Mouse (Mus musculus) midbrain, embryonic 10.5 days (tissue): ENCODE data around the gene Krt7. TPM values are rescaled to one million over a fixed set of nuclear protein-coding genes. Genes with fewer than 3 reads are reported as not detected.

Source experiments
- DNase-seq: peaks from one replicate; pipeline ENCODE4 v3.0.0-alpha.2; 2017; ENCODE audit warnings: low spot score
- H3K27ac ChIP-seq: fragments of 300-500 bp; sonication (generic); replicated peaks from 2 replicates; pipeline ENCODE4 v1.5.1; 2016; ENCODE audit warnings: mild to moderate bottlenecking
- H3K27me3 ChIP-seq: fragments of 300-500 bp; sonication (generic); 2 replicates; pipeline ENCODE4 v1.6.1; 2016; ENCODE audit warnings: low read depth, mild to moderate bottlenecking; ENCODE audit not compliant: poor library complexity, severe bottlenecking
- H3K36me3 ChIP-seq: fragments of 300-500 bp; sonication (generic); 2 replicates; pipeline ENCODE4 v1.6.1; 2016; ENCODE audit warnings: mild to moderate bottlenecking, moderate library complexity
- H3K4me1 ChIP-seq: fragments of 300-500 bp; sonication (generic); 2 replicates; pipeline ENCODE4 v1.6.1; 2016
- H3K4me3 ChIP-seq: fragments of 300-500 bp; sonication (generic); 2 replicates; pipeline ENCODE4 v1.5.1; 2016; ENCODE audit warnings: mild to moderate bottlenecking, moderate library complexity
- H3K9me3 ChIP-seq: fragments of 300-500 bp; sonication (generic); replicated peaks from 2 replicates; pipeline ENCODE4 v1.6.1; 2016; ENCODE audit warnings: mild to moderate bottlenecking
- WGBS: fragments of 180-500 bp; shearing (Covaris S2); methylation state at CpG from one replicate; pipeline ENCODE4 v1.1.7; 2016; 5-methylcytosine and 5-hydroxymethylcytosine counted together
- polyA plus RNA-seq: library from polyadenylated mRNA; unstranded; fragments of >200 nt; fragmentation: Nextera tagmentation; extraction: Ambion mirVana; gene quantifications from 2 replicates; pipeline ENCODE4 v1.2.1, GENCODE M21; 2016

Krt7 gene
- polyA plus RNA-seq, 1 experiment from 2014 or later: 11.4 TPM

GRCm38 (mm10) chr15:101418950-101419349, 8.1 kb downstream of the Krt7 start:
- DNase-seq: no peak
- H3K9me3 ChIP-seq: no peaks in the 10 kb centered on the region
- 83% methylated on average over 4 of the region's 4 CpGs for WGBS

GRCm38 (mm10) chr15:101420903-101421302, 10.1 kb downstream of the Krt7 start:
- H3K27me3 ChIP-seq: no peaks in the 10 kb centered on the region
- H3K27ac ChIP-seq: no peak overlapping the region
- no peaks in the 10 kb centered on the region for H3K36me3 ChIP-seq
- no peak overlapping the region for H3K4me3 ChIP-seq
- WGBS: 63% methylated on average over 6 of the region's 6 CpGs
- no peaks in the 10 kb centered on the region for H3K9me3 ChIP-seq
- 0 out of 2 replicates have a peak, but pooled peaks cover 5% of the 10 kb centered on the region for H3K4me1 ChIP-seq
- no peak for DNase-seq

More at GRCm38 (mm10) chr15:101418950-101419349, 8.1 kb downstream of the Krt7 start:
- H3K27me3 ChIP-seq: peaks cover 12% of the 10 kb centered on the region
- no peak overlapping the region for H3K4me3 ChIP-seq
- H3K36me3 ChIP-seq: no peaks in the 10 kb centered on the region
- H3K4me1 ChIP-seq: peaks cover 9% of the 10 kb centered on the region
- H3K27ac ChIP-seq: no peak overlapping the region

DNA sequence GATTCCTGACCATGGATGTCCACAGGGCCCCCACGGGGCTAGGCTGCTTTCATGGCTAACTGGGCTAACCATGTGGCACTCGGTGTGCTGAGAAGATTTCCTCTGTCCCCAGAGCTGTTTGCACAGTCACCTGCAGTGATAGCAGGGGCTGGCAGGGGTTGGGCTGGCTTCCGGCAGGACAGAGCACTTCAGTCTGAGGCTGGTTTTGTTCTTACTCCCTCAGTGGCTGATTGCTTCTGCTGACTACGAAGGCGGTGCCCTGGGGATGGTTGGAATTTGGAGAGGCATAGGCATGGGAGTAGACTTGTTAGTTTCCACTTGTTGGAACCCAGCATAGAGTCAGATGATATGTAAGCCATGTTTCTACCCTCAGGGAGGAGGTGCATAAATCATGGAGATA, 14.1 kb downstream of the Krt7 start:
- no peak overlapping the region for H3K4me3 ChIP-seq
- no peaks in the 10 kb centered on the region for H3K27me3 ChIP-seq
- 0 out of 2 replicates have a peak, but pooled peaks cover 5% of the 10 kb centered on the region for H3K4me1 ChIP-seq
- H3K36me3 ChIP-seq: no peaks in the 10 kb centered on the region
- no peaks in the 10 kb centered on the region for H3K9me3 ChIP-seq
- WGBS: 30% methylated on average over 5 of the region's 5 CpGs
- no peak overlapping the region for H3K27ac ChIP-seq
- no peak for DNase-seq

DNA sequence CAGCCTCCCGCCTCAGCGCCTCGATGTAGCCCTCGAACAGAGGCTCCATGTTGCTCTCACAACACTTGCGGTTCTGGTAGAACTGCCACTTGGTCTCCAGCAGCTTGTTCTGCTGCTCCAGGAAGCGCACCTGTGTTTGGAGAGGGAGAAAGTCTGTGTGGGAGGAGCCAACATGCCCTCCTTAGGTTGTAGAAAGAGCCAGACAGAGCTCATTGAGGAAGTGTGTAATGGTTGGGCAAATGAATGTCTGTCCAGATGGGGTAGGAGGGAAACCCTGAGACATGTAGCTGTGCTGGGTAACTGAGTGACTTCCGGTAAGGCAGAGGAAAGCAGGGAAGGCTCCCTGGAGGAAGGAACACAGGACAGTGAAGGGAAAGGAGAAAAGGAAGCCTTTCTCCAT, 25.8 kb downstream of the Krt7 start:
- 90% methylated on average over 7 of the region's 7 CpGs for WGBS
- Histone ChIP-seq H3K27ac (no peak overlapping the region), H3K27me3 (peaks cover 56% of the 10 kb centered on the region), H3K36me3 (no peaks in the 10 kb centered on the region), H3K4me1 (peaks cover 9% of the 10 kb centered on the region), H3K9me3 (no peaks in the 10 kb centered on the region), H3K4me3 (no peak overlapping the region)
- DNase-seq: no peak

GRCm38 (mm10) chr15:101438555-101438954, 27.7 kb downstream of the Krt7 start, which contains the start of gene Krt87:
Gene Krt87, minus strand, starts transcription at chr15:101438804.
- Histone ChIP-seq H3K4me3 (peak within 1 kb of the TSS; percentile 51), H3K27ac (peak within 1 kb of the TSS; percentile 52; the same call in 1 of the 2 replicates), H3K4me1 (peaks cover 9% of the 10 kb centered on the region), H3K9me3 (no peaks in the 10 kb centered on the region), H3K36me3 (no peaks in the 10 kb centered on the region), H3K27me3 (peaks cover 56% of the 10 kb centered on the region)
- peak; percentile 39 for DNase-seq
- WGBS: 3% methylated on average over 34 of the region's 34 CpGs

GRCm38 (mm10) chr15:101440837-101441236, 30.0 kb downstream of the Krt7 start:
- Histone ChIP-seq H3K9me3 (no peaks in the 10 kb centered on the region), H3K4me1 (peaks cover 9% of the 10 kb centered on the region), H3K27me3 (peaks cover 56% of the 10 kb centered on the region), H3K27ac (no peak overlapping the region), H3K36me3 (no peaks in the 10 kb centered on the region), H3K4me3 (no peak overlapping the region)
- 84% methylated on average over 4 of the region's 4 CpGs for WGBS
- no peak for DNase-seq

DNA sequence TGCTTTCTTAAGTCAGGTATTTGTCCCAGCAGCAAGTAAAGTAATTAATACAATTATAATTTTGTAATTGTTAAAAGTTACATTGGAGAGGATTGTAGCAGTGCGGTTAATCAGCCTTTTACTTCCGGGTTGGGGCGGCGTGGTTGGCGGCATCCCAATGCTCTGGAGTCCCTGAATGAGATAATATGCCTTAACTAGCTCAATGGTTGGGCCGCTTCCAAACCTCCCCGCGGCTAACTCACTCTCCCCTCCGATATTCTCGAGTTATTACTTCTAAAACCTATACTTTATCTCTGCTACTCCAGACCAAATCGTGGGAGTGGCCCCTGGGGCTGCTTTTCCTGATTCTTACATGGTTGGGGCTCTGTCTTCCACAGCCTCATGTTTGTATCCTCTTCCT, 35.7 kb downstream of the Krt7 start:
- no peak overlapping the region for H3K4me3 ChIP-seq
- H3K4me1 ChIP-seq: no peaks in the 10 kb centered on the region
- H3K36me3 ChIP-seq: no peaks in the 10 kb centered on the region
- H3K27me3 ChIP-seq: no peaks in the 10 kb centered on the region
- WGBS: 81% methylated on average over 11 of the region's 11 CpGs
- DNase-seq: no peak
- H3K27ac ChIP-seq: no peak overlapping the region
- no peaks in the 10 kb centered on the region for H3K9me3 ChIP-seq

- Histone ChIP-seq H3K4me1 (no peaks in the 10 kb centered on the region), H3K36me3 (no peaks in the 10 kb centered on the region), H3K9me3 (no peaks in the 10 kb centered on the region), H3K27me3 (no peaks in the 10 kb centered on the region), H3K27ac (no peak within 1 kb of the TSS), H3K4me3 (no peak within 1 kb of the TSS)
- DNase-seq: no peak
- WGBS: 74% methylated on average over 2 of the region's 2 CpGs
Observed at GRCm38 (mm10) chr15:101447444-101447843, 36.6 kb downstream of the Krt7 start, which contains the start of gene Krt88. Gene Krt88, plus strand, starts transcription at chr15:101447744.

GRCm38 (mm10) chr15:101453093-101453736, 42.4 kb downstream of the Krt7 start:
- Histone ChIP-seq H3K36me3 (no peaks in the 10 kb centered on the region), H3K9me3 (peaks cover 7% of the 10 kb centered on the region; the same call in 1 of the 2 replicates), H3K4me1 (peaks cover 9% of the 10 kb centered on the region), H3K27ac (no peak overlapping the region), H3K4me3 (peak overlapping the region; percentile 32), H3K27me3 (no peaks in the 10 kb centered on the region)
- WGBS: 6% methylated on average over 13 of the region's 13 CpGs
- peak; percentile 81 for DNase-seq

DNA sequence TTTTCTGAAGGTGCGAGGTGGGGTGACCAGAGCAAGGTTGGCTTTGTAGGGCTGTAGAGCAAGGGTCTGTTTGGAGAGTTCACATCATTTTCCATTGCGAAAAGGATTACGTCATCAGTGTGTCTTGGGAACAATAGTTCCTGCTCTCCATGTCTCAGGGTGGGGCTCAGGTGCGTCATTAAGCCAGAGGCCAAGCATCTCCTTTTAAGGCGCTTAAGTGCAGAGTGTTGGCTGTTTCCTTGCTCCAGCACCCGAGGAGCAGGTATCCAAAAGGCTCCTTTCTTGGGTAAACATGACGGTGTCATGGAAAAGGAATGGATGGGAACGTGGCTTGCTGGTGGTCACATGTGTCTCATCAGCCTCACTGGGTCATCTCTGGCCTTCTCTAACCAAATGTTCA, 43.9 kb downstream of the Krt7 start:
- WGBS: 89% methylated on average over 8 of the region's 8 CpGs
- no peak overlapping the region for H3K4me3 ChIP-seq
- peaks cover 7% of the 10 kb centered on the region; the same call in 1 of the 2 replicates for H3K9me3 ChIP-seq
- H3K36me3 ChIP-seq: no peaks in the 10 kb centered on the region
- no peaks in the 10 kb centered on the region for H3K27me3 ChIP-seq
- H3K4me1 ChIP-seq: peaks cover 19% of the 10 kb centered on the region
- no peak for DNase-seq
- no peak overlapping the region for H3K27ac ChIP-seq

DNA sequence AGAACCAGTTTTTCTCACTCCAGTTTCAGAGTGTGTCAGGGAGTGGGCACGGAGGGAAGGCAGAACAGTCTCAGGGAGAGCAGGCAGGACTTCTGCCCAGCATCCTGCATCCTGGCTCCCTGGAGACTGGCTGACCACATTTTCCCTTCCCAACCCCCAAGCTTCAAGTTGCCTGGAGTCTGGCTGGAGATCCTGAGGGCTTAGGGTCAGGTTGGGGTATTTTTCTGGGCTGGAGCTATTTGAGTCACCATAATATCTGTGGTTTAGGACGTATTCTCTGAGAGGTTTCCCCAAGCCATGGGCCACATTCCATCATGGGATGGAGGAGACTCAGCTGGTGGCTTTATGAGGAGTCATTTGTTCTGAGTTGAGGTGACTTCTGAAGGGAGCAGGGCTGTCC, 44.4 kb downstream of the Krt7 start:
- WGBS: 89% methylated on average over 2 of the region's 2 CpGs
- Histone ChIP-seq H3K27ac (no peak overlapping the region), H3K36me3 (no peaks in the 10 kb centered on the region), H3K4me1 (peaks cover 19% of the 10 kb centered on the region), H3K27me3 (no peaks in the 10 kb centered on the region), H3K9me3 (peaks cover 7% of the 10 kb centered on the region; the same call in 1 of the 2 replicates), H3K4me3 (no peak overlapping the region)
- no peak for DNase-seq

- Histone ChIP-seq H3K27ac (no peak overlapping the region), H3K36me3 (no peaks in the 10 kb centered on the region), H3K9me3 (peaks cover 7% of the 10 kb centered on the region; the same call in 1 of the 2 replicates), H3K27me3 (no peaks in the 10 kb centered on the region), H3K4me1 (peaks cover 19% of the 10 kb centered on the region), H3K4me3 (no peak overlapping the region)
- 85% methylated on average over 6 of the region's 6 CpGs for WGBS
- DNase-seq: no peak
Observed at GRCm38 (mm10) chr15:101455891-101456290, 45.0 kb downstream of the Krt7 start.

GRCm38 (mm10) chr15:101458361-101458930, 47.6 kb downstream of the Krt7 start:
- H3K4me1 ChIP-seq: peaks cover 12% of the 10 kb centered on the region
- DNase-seq: no peak
- H3K27ac ChIP-seq: peak overlapping the region; percentile 39; the same call in 1 of the 2 replicates
- WGBS: 55% methylated on average over 16 of the region's 16 CpGs
- H3K4me3 ChIP-seq: no peak overlapping the region
- no peaks in the 10 kb centered on the region for H3K27me3 ChIP-seq
- no peaks in the 10 kb centered on the region for H3K36me3 ChIP-seq
- H3K9me3 ChIP-seq: peaks cover 7% of the 10 kb centered on the region; the same call in 1 of the 2 replicates
